Mouse (Mus musculus): ENCODE data around the gene Rab3b. TPM values are rescaled to one million over a fixed set of nuclear protein-coding genes. Genes with fewer than 3 reads are reported as not detected.

The Rab3b gene
- total and polyA plus RNA-seq, 3 experiments: 0.11 TPM; not detected in 2

GRCm38 (mm10) chr4:108990571-108990970 lies 111.7 kb downstream of the Rab3b start:
- Histone ChIP-seq H3K4me1 (ENCODE audit: control insufficient read depth in 1 of 2, insufficient read depth in 2 of 2, low read length in 2 of 2) (peaks cover 0 to 11% of the 10 kb centered on the region in 2 experiments; a peak in 3 of 4 replicates), H3K9me3 (replicated peaks; ENCODE audit: insufficient read depth, low read length) (no peaks in the 10 kb centered on the region), H3K4me3 (ENCODE audit: control insufficient read depth in 1 of 2, insufficient read depth in 1 of 2, low read depth in 2 of 2, low read length in 2 of 2) (no peak overlapping the region), H3K79me2 (ENCODE audit: control insufficient read depth, insufficient read depth, low read length, poor library complexity) (no peaks in the 10 kb centered on the region), H3K27ac (ENCODE audit: control insufficient read depth, low read depth, low read length) (no peak overlapping the region), H3K36me3 (ENCODE audit: control insufficient read depth in 1 of 2, insufficient read depth in 2 of 2, low read length in 2 of 2) (peaks cover 0 to 14% of the 10 kb centered on the region in 2 experiments; a peak in 2 of 4 replicates), H3K9ac (ENCODE audit: control insufficient read depth, low read depth, low read length, poor library complexity, severe bottlenecking) (no peak overlapping the region), H3K27me3 (ENCODE audit: control insufficient read depth in 1 of 2, insufficient read depth in 2 of 2, low read length in 2 of 2) (peaks cover 2 to 3% of the 10 kb centered on the region in 2 experiments; a peak in 3 of 4 replicates)
- no peak for DNase-seq (ENCODE audit: low read depth, low spot score)
- TF ChIP-seq MAX (IDR thresholded peaks at IDR 0.05; ENCODE audit: low read length): no peak
- no peak for TF ChIP-seq TCF12 (IDR thresholded peaks at IDR 0.05; ENCODE audit: low read depth, low read length)
- TF ChIP-seq TBP (IDR thresholded peaks at IDR 0.05; ENCODE audit: low read depth, low read length): no peak
- TF ChIP-seq SMC3 (IDR thresholded peaks at IDR 0.05; ENCODE audit: low read depth, low read length): no peak
- no peak for TF ChIP-seq MXI1 (IDR thresholded peaks at IDR 0.05; ENCODE audit: low read depth, low read length)
- no peak for TF ChIP-seq ZKSCAN1 (IDR thresholded peaks at IDR 0.05; ENCODE audit: low read depth, low read length)
- TF ChIP-seq POLR2AphosphoS5 (IDR thresholded peaks at IDR 0.05; ENCODE audit: borderline replicate concordance, low read depth, low read length): no peak
- TF ChIP-seq BHLHE40 (IDR thresholded peaks at IDR 0.05; ENCODE audit: borderline replicate concordance, low read depth, low read length): no peak
- no peak for TF ChIP-seq KAT2A (conservative IDR thresholded peaks at IDR 0.05; ENCODE audit: low read depth, low read length)
- TF ChIP-seq RAD21 (IDR thresholded peaks at IDR 0.05; ENCODE audit: low read depth, low read length): no peak

GRCm38 (mm10) chr4:108991811-108992210 lies 112.9 kb downstream of the Rab3b start:
- Histone ChIP-seq H3K27me3 (ENCODE audit: control insufficient read depth in 1 of 2, insufficient read depth in 2 of 2, low read length in 2 of 2) (peaks cover 2 to 3% of the 10 kb centered on the region in 2 experiments; a peak in 3 of 4 replicates), H3K36me3 (ENCODE audit: control insufficient read depth in 1 of 2, insufficient read depth in 2 of 2, low read length in 2 of 2) (peaks cover 0 to 14% of the 10 kb centered on the region in 2 experiments; a peak in 2 of 4 replicates), H3K27ac (ENCODE audit: control insufficient read depth, low read depth, low read length) (no peak overlapping the region), H3K4me3 (ENCODE audit: control insufficient read depth in 1 of 2, insufficient read depth in 1 of 2, low read depth in 2 of 2, low read length in 2 of 2) (no peak overlapping the region), H3K79me2 (ENCODE audit: control insufficient read depth, insufficient read depth, low read length, poor library complexity) (no peaks in the 10 kb centered on the region), H3K9me3 (replicated peaks; ENCODE audit: insufficient read depth, low read length) (no peaks in the 10 kb centered on the region), H3K4me1 (ENCODE audit: control insufficient read depth in 1 of 2, insufficient read depth in 2 of 2, low read length in 2 of 2) (peaks cover 0 to 11% of the 10 kb centered on the region in 2 experiments; a peak in 3 of 4 replicates), H3K9ac (ENCODE audit: control insufficient read depth, low read depth, low read length, poor library complexity, severe bottlenecking) (no peak overlapping the region)
- no peak for DNase-seq (ENCODE audit: low read depth, low spot score)
- no peak for TF ChIP-seq ZNF384 (IDR thresholded peaks at IDR 0.05; ENCODE audit: low read depth, low read length)
- no peak for TF ChIP-seq POLR2AphosphoS2 (IDR thresholded peaks at IDR 0.05; ENCODE audit: low read length)
- no peak for TF ChIP-seq TCF12 (IDR thresholded peaks at IDR 0.05; ENCODE audit: low read depth, low read length)
- no peak for TF ChIP-seq CHD1 (IDR thresholded peaks at IDR 0.05; ENCODE audit: low read depth, low read length)
- no peak for TF ChIP-seq TBP (IDR thresholded peaks at IDR 0.05; ENCODE audit: low read depth, low read length)
- TF ChIP-seq GATA1 (IDR thresholded peaks at IDR 0.05; ENCODE audit: low read depth, low read length): no peak
- TF ChIP-seq MEF2A (IDR thresholded peaks at IDR 0.05; ENCODE audit: extremely low read depth, insufficient replicate concordance, low read depth, low read length, poor library complexity, severe bottlenecking): no peak
- TF ChIP-seq MAFK (IDR thresholded peaks at IDR 0.05; ENCODE audit: borderline replicate concordance, low read depth, low read length): no peak
- TF ChIP-seq JUND (IDR thresholded peaks at IDR 0.05; ENCODE audit: low read depth, low read length): no peak
- no peak for TF ChIP-seq ELF1 (IDR thresholded peaks at IDR 0.05; ENCODE audit: low read depth, low read length)
- no peak for TF ChIP-seq ETS1 (IDR thresholded peaks at IDR 0.05; ENCODE audit: low read depth, low read length)
- TF ChIP-seq TAL1 (IDR thresholded peaks at IDR 0.05; ENCODE audit: low read length): no peak

Other genes starting within 250 kb of the Rab3b start
- gene 3110021N24Rik, start 159.4 kb upstream of the Rab3b start, total RNA-seq (2012; rRNA removed): not detected in 2 replicates
- not detected for gene 3110021N24Rik, start 159.4 kb upstream of the Rab3b start, polyA plus RNA-seq (2012; ENCODE audit: insufficient read depth in 1 of 2, insufficient read length in 2 of 2, low read depth in 1 of 2, low replicate concordance in 2 of 2, missing spikeins in 1 of 2)
- gene Zfyve9, start 98.3 kb upstream of the Rab3b start, total RNA-seq (2012; rRNA removed): not detected in 2 replicates
- under 1 TPM in 1 of 2 experiments, not detected in 1; 0.14 TPM for gene Zfyve9, start 98.3 kb upstream of the Rab3b start, polyA plus RNA-seq (2012; ENCODE audit: insufficient read depth in 1 of 2, insufficient read length in 2 of 2, low read depth in 1 of 2, low replicate concordance in 2 of 2, missing spikeins in 1 of 2)
- 24.4 and 24.5 TPM in 2 replicates for gene Btf3l4, start 45.4 kb upstream of the Rab3b start, total RNA-seq (2012; rRNA removed)
- gene Btf3l4, start 45.4 kb upstream of the Rab3b start, polyA plus RNA-seq (2012; ENCODE audit: insufficient read depth in 1 of 2, insufficient read length in 2 of 2, low read depth in 1 of 2, low replicate concordance in 2 of 2, missing spikeins in 1 of 2): 10 to 100 TPM in 1 of 2 experiments, not detected in 1; 43.8 TPM
- 14.9 and 19.5 TPM in 2 replicates for gene Txndc12, start 44.5 kb upstream of the Rab3b start, total RNA-seq (2012; rRNA removed)
- 100 to 1,000 TPM in 1 of 2 experiments, 10 to 100 TPM in 1; 47.4 to 145 TPM for gene Txndc12, start 44.5 kb upstream of the Rab3b start, polyA plus RNA-seq (2012; ENCODE audit: insufficient read depth in 1 of 2, insufficient read length in 2 of 2, low read depth in 1 of 2, low replicate concordance in 2 of 2, missing spikeins in 1 of 2)
- 47.2 and 65.3 TPM in 2 replicates for gene Kti12, start 31.3 kb upstream of the Rab3b start, total RNA-seq (2012; rRNA removed)
- 10 to 100 TPM in 1 of 2 experiments, not detected in 1; 90.5 TPM for gene Kti12, start 31.3 kb upstream of the Rab3b start, polyA plus RNA-seq (2012; ENCODE audit: insufficient read depth in 1 of 2, insufficient read length in 2 of 2, low read depth in 1 of 2, low replicate concordance in 2 of 2, missing spikeins in 1 of 2)
- 6.8 and 11.6 TPM in 2 replicates for gene A730015C16Rik, start 30.4 kb upstream of the Rab3b start, total RNA-seq (2012; rRNA removed)
- under 1 TPM in 1 of 2 experiments, not detected in 1; 0.56 TPM for gene A730015C16Rik, start 30.4 kb upstream of the Rab3b start, polyA plus RNA-seq (2012; ENCODE audit: insufficient read depth in 1 of 2, insufficient read length in 2 of 2, low read depth in 1 of 2, low replicate concordance in 2 of 2, missing spikeins in 1 of 2)
- 24.2 and 27.7 TPM in 2 replicates for gene Nrd1, start 121.6 kb downstream of the Rab3b start, total RNA-seq (2012; rRNA removed)
- 100 to 1,000 TPM in 1 of 2 experiments, 10 to 100 TPM in 1; 72.7 to 883 TPM for gene Nrd1, start 121.6 kb downstream of the Rab3b start, polyA plus RNA-seq (2012; ENCODE audit: insufficient read depth in 1 of 2, insufficient read length in 2 of 2, low read depth in 1 of 2, low replicate concordance in 2 of 2, missing spikeins in 1 of 2)

Measured in MEL (cell line).